Mouse (Mus musculus): ENCODE measurements around the gene Vmn1r224.

The Vmn1r224 gene

GRCm38 (mm10) chr17:20413846-20414245 lies at the start of gene Vmn1r224:
TSS of gene Vmn1r224 (plus strand) at chr17:20414146.
- DNase-seq (ENCODE audit: low read depth): no peak

DNA sequence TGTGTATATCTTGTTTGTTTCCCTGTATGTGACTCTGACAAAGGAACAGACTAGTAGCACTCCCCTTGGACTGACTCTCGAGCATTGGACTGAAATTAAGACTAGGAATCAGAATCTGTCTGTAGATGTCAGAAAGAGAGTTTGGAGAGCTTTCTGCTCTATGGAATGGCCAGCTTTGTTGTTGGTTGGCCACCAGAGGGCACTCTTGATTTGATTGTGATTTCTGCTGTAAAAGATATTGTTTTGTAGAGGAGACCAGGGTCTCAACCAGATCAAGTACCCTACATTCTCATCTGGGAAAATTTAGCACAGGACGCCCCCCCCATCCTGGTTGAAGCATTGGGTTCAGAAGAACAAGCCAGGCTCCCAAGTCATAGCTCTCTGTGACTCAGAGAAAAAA lies 14.8 kb upstream of the Vmn1r224 start:
- DNase-seq (ENCODE audit: low read depth): no peak

DNA sequence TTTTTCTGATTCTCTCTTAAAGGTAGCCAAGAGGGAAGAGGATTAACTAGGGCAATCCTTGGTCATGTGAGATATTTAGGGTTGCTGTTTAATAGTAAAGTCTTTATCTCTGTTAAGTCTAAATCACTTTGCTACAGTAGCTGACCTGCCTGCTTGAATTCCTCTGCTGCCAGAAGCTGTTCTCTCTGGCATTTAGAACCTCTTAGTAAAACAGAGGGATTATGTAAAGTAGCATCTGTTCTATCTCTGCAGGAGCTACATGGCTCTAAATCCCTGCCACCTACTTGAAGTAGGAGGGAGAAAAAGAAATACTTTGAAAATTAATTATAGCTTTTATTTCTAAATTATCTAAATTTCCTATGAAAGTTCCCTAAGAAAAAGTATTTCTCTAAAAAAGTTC lies 25.3 kb downstream of the Vmn1r224 start:
- no peak for DNase-seq (ENCODE audit: low read depth)

GRCm38 (mm10) chr17:20473311-20473710 lies 59.4 kb downstream of the Vmn1r224 start:
- DNase-seq (ENCODE audit: low read depth): no peak
